Mouse (Mus musculus) cerebellum, adult 2 months (tissue): Measurements from ENCODE around the gene Ywhaq. TPM values are rescaled to one million over a fixed set of nuclear protein-coding genes. Genes with fewer than 3 reads are reported as not detected.
A peak's percentile ranks its signal among the peaks of the same experiment; 100 is the strongest.

Experiments used
- DNase-seq, 2 experiments: peaks; one replicate each; pipeline ENCODE4 v3.0.0; 2021
- H3K27ac ChIP-seq: fragments of 200-500 bp; 2 replicates; pipeline ENCODE4 v1.5.1; 2012; ENCODE audit warnings: low read length, control low read depth, inconsistent platforms; ENCODE audit not compliant: insufficient read depth
- H3K27me3 ChIP-seq: fragments of 200-500 bp; 2 replicates; pipeline ENCODE4 v1.6.1; 2012; ENCODE audit warnings: inconsistent platforms, mild to moderate bottlenecking, low read length, moderate library complexity; ENCODE audit not compliant: control insufficient read depth, insufficient read depth
- H3K4me1 ChIP-seq: fragments of 200-500 bp; 2 replicates; pipeline ENCODE4 v1.6.1; 2011; ENCODE audit warnings: low read length; ENCODE audit not compliant: control insufficient read depth, insufficient read depth
- H3K4me3 ChIP-seq: fragments of 200-500 bp; replicated peaks from 2 replicates; pipeline ENCODE3; 2011; ENCODE audit warnings: mild to moderate bottlenecking, low read depth, low read length, control low read depth; ENCODE audit not compliant: insufficient read depth
- CTCF ChIP-seq: fragments of 200-500 bp; IDR thresholded peaks from 2 replicates; pipeline ENCODE4 v1.5.1; 2011; ENCODE audit warnings: low read depth, mild to moderate bottlenecking, control low read depth, low read length, moderate library complexity, borderline replicate concordance; ENCODE audit not compliant: insufficient read depth
- POLR2A ChIP-seq: fragments of 200-500 bp; IDR thresholded peaks from 2 replicates; pipeline ENCODE4 v1.6.1; 2011; ENCODE audit warnings: low read length, control low read depth, borderline replicate concordance; ENCODE audit not compliant: insufficient read depth
- WGBS: fragments of 180-500 bp; shearing (Covaris S2); methylation state at CpG from one replicate; pipeline ENCODE4 v1.1.7; 2018; 5-methylcytosine and 5-hydroxymethylcytosine counted together
- polyA plus RNA-seq: library from polyadenylated mRNA; depleted of rRNA; stranded (reverse); fragments of >200 nt; gene quantifications from 2 replicates; pipeline ENCODE4 v1.2.3, GENCODE M21; 2012

The Ywhaq gene
- polyA plus RNA-seq, 1 experiment, result 426 TPM

GRCm38 (mm10) chr12:21424683-21425082, 7.2 kb upstream of the Ywhaq start:
- TF ChIP-seq CTCF (no peak), POLR2A (no peak)
- Histone ChIP-seq H3K4me3 (no peak overlapping the region), H3K27ac (peak overlapping the region; percentile 20; the same call in 1 of the 2 replicates), H3K27me3 (no peaks in the 10 kb centered on the region), H3K4me1 (no peaks in the 10 kb centered on the region)
- peak in 1 of 2 experiments; percentile 27 for DNase-seq
- WGBS, result 22% methylated on average over 7 of the region's 7 CpGs

GRCm38 (mm10) chr12:21418621-21419131, 1.2 kb upstream of the Ywhaq start:
- WGBS, result 7% methylated on average over 11 of the region's 11 CpGs
- Histone ChIP-seq H3K4me3 (peak overlapping the region; percentile 11), H3K4me1 (no peaks in the 10 kb centered on the region), H3K27me3 (no peaks in the 10 kb centered on the region), H3K27ac (peak overlapping the region; percentile 92)
- TF ChIP-seq POLR2A, result no peak
- no peak for TF ChIP-seq CTCF
- peak; percentile 55 to 64 for DNase-seq

GRCm38 (mm10) chr12:21418083-21418482, 646 bp upstream of the Ywhaq start:
- TF ChIP-seq CTCF (no peak), POLR2A (no peak)
- Histone ChIP-seq H3K27ac (peak overlapping the region; percentile 92), H3K27me3 (no peaks in the 10 kb centered on the region), H3K4me3 (peak overlapping the region; percentile 87), H3K4me1 (no peaks in the 10 kb centered on the region)
- DNase-seq, result no peak
- 3% methylated on average over 10 of the region's 10 CpGs for WGBS

DNA sequence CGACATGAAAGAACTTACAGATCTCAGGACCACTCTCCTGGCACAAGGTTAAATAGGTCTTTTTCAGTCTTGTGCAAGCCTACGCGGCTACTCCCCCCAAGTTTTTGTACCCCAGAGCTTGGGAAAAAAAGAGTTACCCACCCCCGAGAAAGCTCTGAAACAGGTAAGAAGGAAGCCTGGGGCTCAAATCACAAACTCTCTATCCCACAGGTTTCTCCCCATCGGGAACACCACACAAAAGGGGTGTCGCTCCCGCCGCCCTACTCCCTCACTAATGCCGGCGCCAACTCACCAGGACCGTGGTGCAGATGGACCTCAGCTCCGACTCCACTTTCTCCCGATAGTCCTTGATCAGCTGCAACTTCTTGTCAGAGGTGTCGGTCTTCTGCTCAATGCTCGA, 931 bp downstream of the Ywhaq start:
- peak; percentile 35 to 52 for DNase-seq
- Histone ChIP-seq H3K4me1 (0 out of 2 replicates have a peak, but pooled peaks cover 3% of the 10 kb centered on the region), H3K4me3 (peak overlapping the region; percentile 61), H3K27ac (peak overlapping the region; percentile 12; the same call in 1 of the 2 replicates), H3K27me3 (no peaks in the 10 kb centered on the region)
- under 1% methylated on average over 14 of the region's 15 CpGs for WGBS
- no peak for TF ChIP-seq POLR2A
- no peak for TF ChIP-seq CTCF

GRCm38 (mm10) chr12:21410620-21411019, 6.8 kb downstream of the Ywhaq start:
- DNase-seq, result no peak
- TF ChIP-seq CTCF, result no peak
- no peak for TF ChIP-seq POLR2A
- WGBS, result 86% methylated on average over 2 of the region's 2 CpGs
- no peak overlapping the region for H3K4me3 ChIP-seq
- H3K4me1 ChIP-seq, result 0 out of 2 replicates have a peak, but pooled peaks cover 3% of the 10 kb centered on the region
- H3K27ac ChIP-seq, result no peak overlapping the region
- no peaks in the 10 kb centered on the region for H3K27me3 ChIP-seq

DNA sequence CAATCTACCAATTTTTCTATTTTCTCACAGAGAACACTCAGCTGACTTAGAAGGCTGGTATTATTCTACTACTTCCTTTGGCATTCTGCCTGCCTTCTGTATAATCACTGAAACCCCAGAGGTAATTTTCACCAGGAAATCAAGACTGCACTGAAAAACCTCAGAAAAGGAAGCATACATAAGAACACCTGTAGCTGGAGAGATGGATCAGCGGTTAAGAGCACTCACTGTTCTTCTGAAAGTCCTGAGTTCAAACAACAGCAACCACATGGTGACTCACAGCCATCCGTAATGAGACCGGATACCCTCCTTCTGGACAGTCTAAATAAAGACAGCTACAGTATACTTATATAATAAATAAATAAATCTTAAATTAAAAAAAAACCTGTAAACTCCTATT, 7.8 kb downstream of the Ywhaq start:
- no peak overlapping the region for H3K4me3 ChIP-seq
- WGBS, result 85% methylated on average over 3 of the region's 3 CpGs
- no peak for DNase-seq
- TF ChIP-seq POLR2A (no peak), CTCF (no peak)
- H3K4me1 ChIP-seq, result 0 out of 2 replicates have a peak, but pooled peaks cover 3% of the 10 kb centered on the region
- no peak overlapping the region for H3K27ac ChIP-seq
- no peaks in the 10 kb centered on the region for H3K27me3 ChIP-seq

GRCm38 (mm10) chr12:21408789-21409367, 8.6 kb downstream of the Ywhaq start:
- Histone ChIP-seq H3K4me1 (0 out of 2 replicates have a peak, but pooled peaks cover 3% of the 10 kb centered on the region), H3K4me3 (no peak overlapping the region), H3K27me3 (no peaks in the 10 kb centered on the region), H3K27ac (no peak overlapping the region)
- TF ChIP-seq CTCF (no peak), POLR2A (no peak)
- 97% methylated on average over 2 of the region's 2 CpGs for WGBS
- DNase-seq, result no peak

DNA sequence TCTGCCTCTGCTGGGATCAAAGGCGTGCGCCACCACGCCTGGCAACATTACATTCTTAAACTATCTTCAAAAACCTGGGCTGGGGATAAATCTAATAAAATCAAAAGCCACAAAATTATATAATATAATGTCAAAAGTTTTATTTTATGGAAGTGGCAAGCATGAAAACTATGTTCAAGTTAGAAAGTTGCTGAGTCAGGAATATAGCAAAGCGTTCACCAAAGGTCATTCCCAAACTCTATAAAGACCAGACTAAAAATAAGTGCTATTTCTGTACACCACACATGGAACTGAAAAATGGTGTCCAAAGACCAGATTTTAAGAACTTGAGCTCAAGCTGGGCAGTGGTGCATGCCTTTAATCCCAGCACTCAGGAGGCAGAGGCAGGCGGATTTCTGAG, 14.7 kb downstream of the Ywhaq start:
- 94% methylated on average over 5 of the region's 5 CpGs for WGBS
- DNase-seq, result no peak
- Histone ChIP-seq H3K27me3 (no peaks in the 10 kb centered on the region), H3K27ac (no peak overlapping the region), H3K4me1 (peaks cover 3% of the 10 kb centered on the region; the same call in 1 of the 2 replicates), H3K4me3 (no peak overlapping the region)
- TF ChIP-seq CTCF, result no peak
- no peak for TF ChIP-seq POLR2A
